14 mouse cellular contexts compared by ENCODE assay signal in genomic region chr8:111709223-111709622, GRCm38 (mm10). TPM values are rescaled to one million over a fixed set of nuclear protein-coding genes. Genes with fewer than 3 reads are reported as not detected.
DNase-seq lines count a peak whose midpoint lies in the region; ATAC-seq and TF ChIP-seq lines count a peak whose summit lies in the region.
"Had no signal": no experiment of that assay in that cellular context is flagged by ENCODE, and none has a peak within 500 bp of the region (broad histone marks: within the 10 kb centered on the region; RNA-seq: fewer than 3 reads in every experiment).

No protein-coding gene starts in this region.

- no peak overlapping the region for H3K4me2 ChIP-seq in kidney, postnatal 0 days (ENCODE audit: low read length)
- H3K4me2 ChIP-seq in liver, embryonic 14.5 days (ENCODE audit: low read depth), result no peak overlapping the region
- H3K4me2 ChIP-seq: forebrain, embryonic 13.5 days; lung, embryonic 14.5 days had no signal

- peaks cover 46% of the 10 kb centered on the region for H3K36me3 ChIP-seq in kidney, postnatal 0 days (ENCODE audit: insufficient read depth, low read length)
- H3K36me3 ChIP-seq in liver, embryonic 14.5 days (replicated peaks; ENCODE audit: control insufficient read depth, insufficient read depth, low read depth), result no peaks in the 10 kb centered on the region

- TF ChIP-seq CTCF in kidney, postnatal 0 days (IDR thresholded peaks at IDR 0.05; ENCODE audit: low read depth), result no peak
- no peak for TF ChIP-seq CTCF in liver, embryonic 14.5 days (IDR thresholded peaks at IDR 0.05; ENCODE audit: low read depth)
- TF ChIP-seq CTCF in layer of hippocampus, adult 2 months (conservative IDR thresholded peaks at IDR 0.05), result no peak

- H3K9me3 ChIP-seq in kidney, postnatal 0 days (replicated peaks; ENCODE audit: low read length), result no peaks in the 10 kb centered on the region
- H3K9me3 ChIP-seq in liver, embryonic 14.5 days (ENCODE audit: control insufficient read depth, low read length), result no peaks in the 10 kb centered on the region
- H3K9me3 ChIP-seq: forebrain, embryonic 13.5 days had no signal

- no peaks in the 10 kb centered on the region; the same call in 1 of the 2 replicates for H3K4me1 ChIP-seq in kidney, postnatal 0 days (replicated peaks; ENCODE audit: insufficient read depth, low read length)
- peaks cover 0 to 9% of the 10 kb centered on the region in 2 experiments; a peak in 3 of 4 replicates for H3K4me1 ChIP-seq in liver, embryonic 14.5 days (replicated peaks; ENCODE audit: control insufficient read depth in 2 of 2, insufficient read depth in 2 of 2, low read length in 1 of 2)
- H3K4me1 ChIP-seq: forebrain, embryonic 13.5 days had no signal

- H3K9ac ChIP-seq in kidney, postnatal 0 days (ENCODE audit: low read depth, low read length), result no peak overlapping the region
- no peak overlapping the region for H3K9ac ChIP-seq in liver, embryonic 14.5 days (replicated peaks)
- H3K9ac ChIP-seq: forebrain, embryonic 13.5 days; lung, embryonic 14.5 days had no signal

- H3K27me3 ChIP-seq in kidney, postnatal 0 days (ENCODE audit: insufficient read depth, low read length), result no peaks in the 10 kb centered on the region
- no peaks in the 10 kb centered on the region for H3K27me3 ChIP-seq in liver, embryonic 14.5 days (ENCODE audit: control insufficient read depth, insufficient read depth, low read length)
- H3K27me3 ChIP-seq: forebrain, embryonic 13.5 days had no signal

- peak overlapping the region; percentile 79 for H3K27ac ChIP-seq in kidney, postnatal 0 days
- peak overlapping the region; percentile 4 for H3K27ac ChIP-seq in liver, embryonic 14.5 days
- H3K27ac ChIP-seq in layer of hippocampus, adult 2 months, result no peak overlapping the region
- H3K27ac ChIP-seq: forebrain, embryonic 13.5 days had no signal

- peak; percentile 40 for DNase-seq in testis, postnatal 10 days (ENCODE audit: low spot score)
- no peak for DNase-seq in testis, postnatal 14 days (ENCODE audit: low spot score)
- DNase-seq in kidney, postnatal 0 days (ENCODE audit: low spot score), result no peak
- no peak for DNase-seq in liver, embryonic 14.5 days (ENCODE audit: low read depth in 3 of 3, low spot score in 3 of 3)
- no peak for DNase-seq in layer of hippocampus, adult 9-10 months (ENCODE audit: low spot score)
- no peak for DNase-seq in layer of hippocampus, adult 2 months (ENCODE audit: low spot score in 2 of 2)
- DNase-seq in gastrocnemius, adult 8-10 months (ENCODE audit: low spot score in 2 of 2), result no peak
- DNase-seq: cerebellum, adult 9-11 months; gastrocnemius, postnatal 25 days; lung, embryonic 14.5 days had no signal

- H3K4me3 ChIP-seq in kidney, postnatal 0 days (replicated peaks; ENCODE audit: low read depth, low read length), result no peak overlapping the region
- no peak overlapping the region for H3K4me3 ChIP-seq in liver, embryonic 14.5 days (ENCODE audit: insufficient read depth in 1 of 2, low read depth in 2 of 2, low read length in 2 of 2)
- H3K4me3 ChIP-seq in layer of hippocampus, adult 2 months, result no peak overlapping the region
- H3K4me3 ChIP-seq: forebrain, embryonic 13.5 days had no signal

- ATAC-seq in kidney, postnatal 0 days (replicated peaks; ENCODE audit: low FRiP score, low read depth), result peak; percentile 49
- ATAC-seq in liver, embryonic 14.5 days (ENCODE audit: insufficient read depth), result no peak
- ATAC-seq: forebrain, embryonic 13.5 days had no signal

- 64% methylated on average over 1 of the region's 1 CpGs for WGBS in kidney, postnatal 0 days
- 73% methylated on average over 1 of the region's 1 CpGs for WGBS in liver, embryonic 14.5 days (ENCODE audit: insufficient replicate concordance)

- no peak for TF ChIP-seq EP300 in liver, embryonic 14.5 days (IDR thresholded peaks at IDR 0.05; ENCODE audit: low read depth)

RNA-seq across cellular contexts. Expression of gene Ctrb1, which starts 18.4 kb away (rescaled TPM):
- not detected in 2 replicates for polyA plus RNA-seq in kidney, postnatal 0 days (2015; fragmentation: Nextera tagmentation; extraction: Ambion mirVana)
- polyA plus RNA-seq in liver, embryonic 14.5 days (2012; rRNA removed), result 2.5 and 2.9 TPM in 2 replicates
- 1.5 TPM in 1 of 2 replicates, not detected in the other for polyA plus RNA-seq in liver, embryonic 14.5 days (2014; fragmentation: Nextera tagmentation; extraction: Ambion mirVana)
- total RNA-seq in layer of hippocampus, adult 2 months (2021), result not detected
- total RNA-seq in gastrocnemius, adult 8-10 months (2022), result under 1 TPM in 1 of 4 experiments, not detected in 3; 0.35 TPM
- total RNA-seq: gastrocnemius, postnatal 25 days; left cerebral cortex, adult 18-20 months had no signal
- polyA plus RNA-seq: embryonic facial prominence, embryonic 11.5 days; heart, embryonic 14.5 days; lung, embryonic 14.5 days had no signal

RNA-seq across cellular contexts. Expression of gene Bcar1, which starts 34.4 kb away (rescaled TPM):
- 48.7 and 49.1 TPM in 2 replicates for polyA plus RNA-seq in kidney, postnatal 0 days (2015; fragmentation: Nextera tagmentation; extraction: Ambion mirVana)
- polyA plus RNA-seq in liver, embryonic 14.5 days (2012; rRNA removed), result 5.6 and 6.7 TPM in 2 replicates
- polyA plus RNA-seq in liver, embryonic 14.5 days (2014; fragmentation: Nextera tagmentation; extraction: Ambion mirVana), result 4.3 and 4.9 TPM in 2 replicates
- total RNA-seq in layer of hippocampus, adult 2 months (2021), result 10 to 100 TPM; 66.1 to 69.7 TPM
- 10 to 100 TPM; 10.7 to 11.1 (median 10.8) TPM for total RNA-seq in gastrocnemius, adult 8-10 months (2022)

Comparison
In these comparisons a context has a peak if more than half of its experiments do, and no peak if none do; other contexts are left out.
1. RNA of gene Bcar1, which starts 34.4 kb away (total RNA-seq): 66.1 to 69.7 TPM in layer of hippocampus, adult 2 months; 10.7 to 11.1 TPM in gastrocnemius, adult 8-10 months; every median in the first group is over 4 times any median in the second.